Mouse (Mus musculus) intestine, postnatal 0 days (tissue): ENCODE results near the gene Atxn7. TPM values are rescaled to one million over a fixed set of nuclear protein-coding genes. Genes with fewer than 3 reads are reported as not detected.
"Not testable (repeated sequence)": the region's sequence is repeated elsewhere in the genome, so short reads cannot be mapped to it uniquely, and the experiment has no call there.

Source experiments
- ATAC-seq: fragments of 200-750 bp; cut with Nextera tagmentation; 2 replicates; pipeline ENCODE4 v1.8.0; 2017; ENCODE audit warnings: mild to moderate bottlenecking, moderate TSS enrichment, moderate library complexity
- H3K27ac ChIP-seq: fragments of 300-500 bp; sonication (generic); 2 replicates; pipeline ENCODE4 v1.5.1; 2014; ENCODE audit warnings: mild to moderate bottlenecking, low read depth, low read length, moderate library complexity
- H3K27me3 ChIP-seq: fragments of 300-500 bp; sonication (generic); replicated peaks from 2 replicates; pipeline ENCODE4 v1.6.1; 2014; ENCODE audit warnings: low read length, mixed read lengths; ENCODE audit not compliant: control insufficient read depth, insufficient read depth
- H3K36me3 ChIP-seq: fragments of 300-500 bp; sonication (generic); 2 replicates; pipeline ENCODE4 v1.6.1; 2014; ENCODE audit warnings: mild to moderate bottlenecking, moderate library complexity; ENCODE audit not compliant: control insufficient read depth, insufficient read depth
- H3K4me1 ChIP-seq: fragments of 300-500 bp; sonication (generic); replicated peaks from 2 replicates; pipeline ENCODE4 v1.6.1; 2014; ENCODE audit warnings: antibody characterized with exemption, low read length, mixed read lengths; ENCODE audit not compliant: control insufficient read depth, insufficient read depth
- H3K4me2 ChIP-seq: fragments of 300-500 bp; sonication (generic); replicated peaks from 2 replicates; pipeline ENCODE4 v1.6.1; 2014; ENCODE audit warnings: low read depth, mild to moderate bottlenecking, moderate library complexity
- H3K4me3 ChIP-seq: fragments of 300-500 bp; sonication (generic); 2 replicates; pipeline ENCODE4 v1.5.1; 2014; ENCODE audit warnings: low read depth, low read length
- H3K9ac ChIP-seq: fragments of 300-500 bp; sonication (generic); 2 replicates; pipeline ENCODE4 v1.6.1; 2014; ENCODE audit warnings: mild to moderate bottlenecking, low read depth, low read length
- H3K9me3 ChIP-seq: fragments of 300-500 bp; sonication (generic); 2 replicates; pipeline ENCODE4 v1.6.1; 2016; ENCODE audit warnings: mixed run types; ENCODE audit not compliant: control insufficient read depth
- CTCF ChIP-seq: sonication (generic); IDR thresholded peaks from 2 replicates; pipeline ENCODE4 v1.5.1; 2016; ENCODE audit warnings: low read depth, mild to moderate bottlenecking, control low read depth, antibody characterized with exemption, moderate library complexity
- WGBS: fragments of 180-500 bp; shearing (Covaris S2); extraction: QIAGEN DNeasy Blood & Tissue Kit; methylation state at CpG from one replicate; pipeline ENCODE4 v1.1.7; 2014; 5-methylcytosine and 5-hydroxymethylcytosine counted together
- polyA plus RNA-seq: library from polyadenylated mRNA; unstranded; fragments of >200 nt; fragmentation: Nextera tagmentation; extraction: Ambion mirVana; gene quantifications from 2 replicates; pipeline ENCODE4 v1.2.1, GENCODE M21; 2015

The Atxn7 gene
- polyA plus RNA-seq, 1 experiment from 2014 or later: 3.8 TPM

- Histone ChIP-seq H3K36me3 (no peaks in the 10 kb centered on the region), H3K9ac (peak overlapping the region; percentile 31; the same call in 1 of the 2 replicates), H3K4me1 (no peaks in the 10 kb centered on the region), H3K27me3 (no peaks in the 10 kb centered on the region), H3K9me3 (peaks cover 11% of the 10 kb centered on the region; the same call in 1 of the 2 replicates), H3K27ac (no peak overlapping the region), H3K4me3 (peak overlapping the region; percentile 32), H3K4me2 (peak overlapping the region; percentile 66)
- peak; percentile 38; the same call in 1 of the 2 replicates for ATAC-seq
- 46% methylated on average over 30 of the region's 31 CpGs for WGBS
- TF ChIP-seq CTCF: no peak
Measured at GRCm38 (mm10) chr14:13933290-13934051, 27.8 kb upstream of the Atxn7 start.

GRCm38 (mm10) chr14:13934052-13934371 lies 27.2 kb upstream of the Atxn7 start:
- no peak for TF ChIP-seq CTCF
- Histone ChIP-seq H3K27me3 (no peaks in the 10 kb centered on the region), H3K27ac (no peak overlapping the region), H3K4me2 (peak overlapping the region; percentile 66), H3K36me3 (no peaks in the 10 kb centered on the region), H3K9ac (no peak overlapping the region), H3K4me1 (no peaks in the 10 kb centered on the region), H3K9me3 (peaks cover 11% of the 10 kb centered on the region; the same call in 1 of the 2 replicates), H3K4me3 (peak overlapping the region; percentile 32)
- 45% methylated on average over 5 of the region's 5 CpGs for WGBS
- ATAC-seq: no peak; the same call in 1 of the 2 replicates

DNA sequence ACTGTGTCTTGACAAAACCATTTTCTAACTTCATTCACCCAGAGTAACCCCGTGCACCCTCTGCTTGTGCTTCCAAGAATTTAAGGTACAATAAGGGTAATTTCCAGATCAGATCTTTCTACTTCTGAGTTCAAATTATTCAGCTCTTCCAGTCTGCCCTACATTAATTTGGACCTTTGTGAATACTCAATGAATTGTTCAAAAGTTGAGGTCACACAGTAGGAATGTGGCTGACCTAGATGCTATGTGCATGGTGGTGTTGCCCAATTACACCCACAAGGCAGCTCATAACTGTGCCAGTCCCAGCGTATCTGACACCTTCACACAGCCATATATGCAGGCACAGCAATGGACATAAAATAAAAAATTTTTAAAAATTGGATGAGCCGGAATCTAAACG lies 16.6 kb upstream of the Atxn7 start:
- Histone ChIP-seq H3K27me3 (no peaks in the 10 kb centered on the region), H3K9ac (no peak overlapping the region), H3K4me2 (no peak overlapping the region), H3K27ac (no peak overlapping the region), H3K9me3 (no peaks in the 10 kb centered on the region), H3K4me3 (no peak overlapping the region), H3K36me3 (peaks cover 21% of the 10 kb centered on the region), H3K4me1 (no peaks in the 10 kb centered on the region)
- no peak for TF ChIP-seq CTCF
- WGBS: 96% methylated on average over 4 of the region's 4 CpGs
- ATAC-seq: no peak

DNA sequence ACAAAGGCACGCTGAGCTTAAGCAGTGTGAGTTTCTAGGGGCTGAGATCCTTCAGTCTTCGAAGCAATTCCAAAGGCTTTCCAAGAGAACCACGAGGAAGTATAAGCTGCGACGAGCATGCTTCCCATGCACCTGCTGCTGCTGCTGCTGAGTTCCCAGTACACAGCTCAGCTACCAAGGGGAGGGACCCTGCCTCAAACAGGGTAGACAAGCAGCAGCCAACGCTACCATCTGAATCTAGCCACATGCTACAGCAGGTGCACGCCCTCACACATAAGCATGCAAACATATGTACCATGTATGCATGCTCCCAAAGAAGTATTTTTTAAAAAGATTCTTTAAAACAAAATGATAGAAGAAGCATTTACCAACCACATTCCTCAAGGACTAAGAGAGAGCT lies 12.9 kb upstream of the Atxn7 start:
- H3K27ac ChIP-seq: no peak overlapping the region
- no peak for TF ChIP-seq CTCF
- H3K36me3 ChIP-seq: peaks cover 42% of the 10 kb centered on the region
- H3K27me3 ChIP-seq: no peaks in the 10 kb centered on the region
- no peak for ATAC-seq
- 93% methylated on average over 7 of the region's 7 CpGs for WGBS
- no peak overlapping the region for H3K9ac ChIP-seq
- no peaks in the 10 kb centered on the region for H3K4me1 ChIP-seq
- no peak overlapping the region for H3K4me2 ChIP-seq
- H3K9me3 ChIP-seq: no peaks in the 10 kb centered on the region
- no peak overlapping the region for H3K4me3 ChIP-seq

- Histone ChIP-seq H3K4me1 (no peaks in the 10 kb centered on the region), H3K9me3 (no peaks in the 10 kb centered on the region), H3K9ac (no peak overlapping the region), H3K4me3 (no peak overlapping the region), H3K4me2 (no peak overlapping the region), H3K27ac (no peak overlapping the region), H3K27me3 (no peaks in the 10 kb centered on the region), H3K36me3 (peaks cover 45% of the 10 kb centered on the region)
- no peak for ATAC-seq
- TF ChIP-seq CTCF: peak; percentile 75
Measured at GRCm38 (mm10) chr14:13950401-13950800, 10.8 kb upstream of the Atxn7 start.

DNA sequence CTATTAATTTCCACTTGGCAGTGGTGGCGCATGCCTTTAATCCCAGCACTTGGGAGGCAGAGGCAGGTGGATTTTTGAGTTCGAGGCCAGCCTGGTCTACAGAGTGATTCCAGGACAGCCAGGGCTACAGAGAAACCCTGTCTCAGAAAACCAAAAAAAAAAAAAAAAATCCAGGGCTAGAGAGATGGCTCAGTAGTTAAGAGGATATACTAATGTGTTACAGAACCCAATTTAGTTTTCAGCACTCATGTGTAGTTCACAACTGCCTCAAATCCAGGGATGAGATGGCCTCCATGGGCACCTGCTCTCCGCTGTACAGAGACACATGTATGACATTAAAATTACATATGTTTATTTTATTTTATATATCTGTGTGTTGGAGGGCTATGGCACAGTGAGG lies 9.1 kb upstream of the Atxn7 start:
- not testable (repeated sequence) for H3K27ac ChIP-seq, ATAC-seq, H3K27me3 ChIP-seq, H3K9ac ChIP-seq, H3K9me3 ChIP-seq, H3K4me3 ChIP-seq, H3K4me2 ChIP-seq, H3K4me1 ChIP-seq
- WGBS: 94% methylated on average over 3 of the region's 3 CpGs
- peaks cover 46% of the 10 kb centered on the region for H3K36me3 ChIP-seq
